Mouse (Mus musculus) forebrain, embryonic 15.5 days (tissue): ENCODE measurements around the gene Eef1e1. TPM values are rescaled to one million over a fixed set of nuclear protein-coding genes. Genes with fewer than 3 reads are reported as not detected.

ENCODE experiments used
- ATAC-seq: fragments of 200-750 bp; cut with Nextera tagmentation; replicated peaks from 2 replicates; pipeline ENCODE4 v1.8.0; 2017; ENCODE audit warnings: mild to moderate bottlenecking, moderate TSS enrichment, moderate library complexity
- H3K27ac ChIP-seq: fragments of 300-500 bp; sonication (generic); replicated peaks from 2 replicates; pipeline ENCODE4 v1.5.1; 2015; ENCODE audit warnings: mild to moderate bottlenecking, inconsistent platforms
- H3K27me3 ChIP-seq: fragments of 300-500 bp; sonication (generic); 2 replicates; pipeline ENCODE4 v1.6.1; 2015; ENCODE audit warnings: inconsistent platforms
- H3K36me3 ChIP-seq: fragments of 300-500 bp; sonication (generic); 2 replicates; pipeline ENCODE4 v1.6.1; 2015; ENCODE audit warnings: mild to moderate bottlenecking, inconsistent platforms
- H3K4me1 ChIP-seq: fragments of 300-500 bp; sonication (generic); 2 replicates; pipeline ENCODE4 v1.6.1; 2015; ENCODE audit warnings: inconsistent platforms
- H3K4me2 ChIP-seq: fragments of 300-500 bp; sonication (generic); replicated peaks from 2 replicates; pipeline ENCODE4 v1.6.1; 2015; ENCODE audit warnings: mild to moderate bottlenecking, inconsistent platforms
- H3K4me3 ChIP-seq: fragments of 300-500 bp; sonication (generic); 2 replicates; pipeline ENCODE4 v1.5.1; 2015; ENCODE audit warnings: mild to moderate bottlenecking, inconsistent platforms
- H3K9ac ChIP-seq: fragments of 300-500 bp; sonication (generic); replicated peaks from 2 replicates; pipeline ENCODE4 v1.6.1; 2015; ENCODE audit warnings: mild to moderate bottlenecking, inconsistent platforms
- H3K9me3 ChIP-seq: fragments of 300-500 bp; sonication (generic); 2 replicates; pipeline ENCODE4 v1.6.1; 2016; ENCODE audit warnings: inconsistent platforms
- WGBS: fragments of 180-500 bp; shearing (Covaris S2); methylation state at CpG from one replicate; pipeline ENCODE4 v1.1.7; 2015; ENCODE audit warnings: mixed read lengths; 5-methylcytosine and 5-hydroxymethylcytosine counted together
- polyA plus RNA-seq: library from polyadenylated mRNA; unstranded; fragments of >200 nt; fragmentation: Nextera tagmentation; extraction: Ambion mirVana; gene quantifications from 2 replicates; pipeline ENCODE4 v1.2.1, GENCODE M21; 2015

The Eef1e1 gene
- polyA plus RNA-seq, 1 experiment from 2014 or later: 84.8 TPM

GRCm38 (mm10) chr13:38649069-38649468 is 9.8 kb downstream of the Eef1e1 start:
- 94% methylated on average over 4 of the region's 4 CpGs for WGBS

GRCm38 (mm10) chr13:38641414-38641813 is 17.4 kb downstream of the Eef1e1 start:
- Histone ChIP-seq H3K4me2 (no peak overlapping the region), H3K27ac (no peak overlapping the region), H3K9me3 (no peaks in the 10 kb centered on the region), H3K9ac (no peak overlapping the region), H3K36me3 (peaks cover 30% of the 10 kb centered on the region), H3K4me1 (no peaks in the 10 kb centered on the region), H3K27me3 (no peaks in the 10 kb centered on the region), H3K4me3 (no peak overlapping the region)
- ATAC-seq: no peak
- 97% methylated on average over 5 of the region's 5 CpGs for WGBS

More at GRCm38 (mm10) chr13:38649069-38649468, 9.8 kb downstream of the Eef1e1 start:
- no peaks in the 10 kb centered on the region for H3K9me3 ChIP-seq
- H3K36me3 ChIP-seq: peaks cover 87% of the 10 kb centered on the region
- H3K4me3 ChIP-seq: no peak overlapping the region
- no peak overlapping the region for H3K27ac ChIP-seq
- H3K4me1 ChIP-seq: no peaks in the 10 kb centered on the region
- no peak overlapping the region for H3K9ac ChIP-seq
- H3K27me3 ChIP-seq: no peaks in the 10 kb centered on the region
- no peak for ATAC-seq
- H3K4me2 ChIP-seq: no peak overlapping the region

- Histone ChIP-seq H3K9me3 (no peaks in the 10 kb centered on the region), H3K27ac (no peak overlapping the region), H3K4me2 (no peak overlapping the region), H3K4me1 (no peaks in the 10 kb centered on the region), H3K9ac (no peak overlapping the region), H3K36me3 (peaks cover 27% of the 10 kb centered on the region), H3K27me3 (no peaks in the 10 kb centered on the region), H3K4me3 (no peak overlapping the region)
- no peak for ATAC-seq
- 87% methylated on average over 5 of the region's 5 CpGs for WGBS
Observed at GRCm38 (mm10) chr13:38640961-38641360, 17.9 kb downstream of the Eef1e1 start.

GRCm38 (mm10) chr13:38638694-38639093 is 20.2 kb downstream of the Eef1e1 start:
- H3K27me3 ChIP-seq: no peaks in the 10 kb centered on the region
- H3K4me1 ChIP-seq: peaks cover 10% of the 10 kb centered on the region
- peaks cover 9% of the 10 kb centered on the region for H3K36me3 ChIP-seq
- no peak overlapping the region for H3K4me3 ChIP-seq
- WGBS: 82% methylated on average over 11 of the region's 11 CpGs
- H3K9me3 ChIP-seq: no peaks in the 10 kb centered on the region
- no peak overlapping the region for H3K9ac ChIP-seq
- ATAC-seq: no peak
- H3K27ac ChIP-seq: no peak overlapping the region
- H3K4me2 ChIP-seq: no peak overlapping the region

- H3K36me3 ChIP-seq: peaks cover 4% of the 10 kb centered on the region; the same call in 1 of the 2 replicates
- no peaks in the 10 kb centered on the region for H3K27me3 ChIP-seq
- peak; percentile 98 for ATAC-seq
- under 1% methylated on average over 44 of the region's 44 CpGs for WGBS
- peak within 1 kb of the TSS; percentile 59 for H3K4me2 ChIP-seq
- peaks cover 10% of the 10 kb centered on the region for H3K4me1 ChIP-seq
- peak within 1 kb of the TSS; percentile 64 for H3K9ac ChIP-seq
- H3K4me3 ChIP-seq: peak within 1 kb of the TSS; percentile 71
- no peaks in the 10 kb centered on the region for H3K9me3 ChIP-seq
- peak within 1 kb of the TSS; percentile 76 for H3K27ac ChIP-seq
Observed at GRCm38 (mm10) chr13:38634800-38635269, 24.0 kb downstream of the Eef1e1 start, which contains the start of gene Bloc1s5. Bloc1s5 (minus strand) TSS chr13:38635109.

- WGBS: under 1% methylated on average over 19 of the region's 19 CpGs
- peak; percentile 83 for ATAC-seq
- Histone ChIP-seq H3K4me1 (peaks cover 10% of the 10 kb centered on the region), H3K9me3 (no peaks in the 10 kb centered on the region), H3K27ac (peak overlapping the region; percentile 76), H3K9ac (peak overlapping the region; percentile 64), H3K27me3 (no peaks in the 10 kb centered on the region), H3K36me3 (peaks cover 4% of the 10 kb centered on the region; the same call in 1 of the 2 replicates), H3K4me3 (peak overlapping the region; percentile 71), H3K4me2 (peak overlapping the region; percentile 59)
Observed at GRCm38 (mm10) chr13:38634256-38634799, 24.5 kb downstream of the Eef1e1 start.

- no peak overlapping the region for H3K27ac ChIP-seq
- H3K4me3 ChIP-seq: peak overlapping the region; percentile 71; the same call in 1 of the 2 replicates
- 95% methylated on average over 6 of the region's 6 CpGs for WGBS
- no peaks in the 10 kb centered on the region for H3K9me3 ChIP-seq
- no peak for ATAC-seq
- no peak overlapping the region for H3K4me2 ChIP-seq
- peaks cover 10% of the 10 kb centered on the region for H3K4me1 ChIP-seq
- H3K27me3 ChIP-seq: no peaks in the 10 kb centered on the region
- peaks cover 4% of the 10 kb centered on the region; the same call in 1 of the 2 replicates for H3K36me3 ChIP-seq
- H3K9ac ChIP-seq: no peak overlapping the region
Observed at GRCm38 (mm10) chr13:38633287-38634000, 25.4 kb downstream of the Eef1e1 start.

GRCm38 (mm10) chr13:38632556-38632955 is 26.3 kb downstream of the Eef1e1 start:
- whole genome bisulfite sequencing: 90% methylated on average over 6 of the region's 6 CpGs
- Histone ChIP-seq H3K4me2 (no peak overlapping the region), H3K4me1 (peaks cover 10% of the 10 kb centered on the region), H3K9ac (no peak overlapping the region), H3K36me3 (peaks cover 4% of the 10 kb centered on the region; the same call in 1 of the 2 replicates), H3K4me3 (no peak overlapping the region), H3K27me3 (no peaks in the 10 kb centered on the region), H3K27ac (no peak overlapping the region), H3K9me3 (no peaks in the 10 kb centered on the region)
- ATAC-seq: no peak

- peaks cover 4% of the 10 kb centered on the region; the same call in 1 of the 2 replicates for H3K36me3 ChIP-seq
- H3K4me1 ChIP-seq: peaks cover 9% of the 10 kb centered on the region; the same call in 1 of the 2 replicates
- 18% methylated on average over 6 of the region's 6 CpGs for WGBS
- no peaks in the 10 kb centered on the region for H3K27me3 ChIP-seq
- H3K27ac ChIP-seq: no peak overlapping the region
- no peak overlapping the region for H3K4me2 ChIP-seq
- no peak overlapping the region for H3K9ac ChIP-seq
- no peak overlapping the region for H3K4me3 ChIP-seq
- peak; percentile 55; the same call in 1 of the 2 replicates for ATAC-seq
- H3K9me3 ChIP-seq: no peaks in the 10 kb centered on the region
Observed at GRCm38 (mm10) chr13:38626229-38626525, 32.7 kb downstream of the Eef1e1 start.

GRCm38 (mm10) chr13:38625492-38626228 is 33.2 kb downstream of the Eef1e1 start:
- H3K27ac ChIP-seq: no peak overlapping the region
- peaks cover 4% of the 10 kb centered on the region; the same call in 1 of the 2 replicates for H3K36me3 ChIP-seq
- H3K27me3 ChIP-seq: no peaks in the 10 kb centered on the region
- H3K9ac ChIP-seq: no peak overlapping the region
- H3K4me1 ChIP-seq: peaks cover 9% of the 10 kb centered on the region; the same call in 1 of the 2 replicates
- no peak overlapping the region for H3K4me2 ChIP-seq
- 15% methylated on average over 5 of the region's 5 CpGs for WGBS
- H3K4me3 ChIP-seq: no peak overlapping the region
- 0 out of 2 replicates have a peak, but pooled peaks have one; percentile 51 for ATAC-seq
- no peaks in the 10 kb centered on the region for H3K9me3 ChIP-seq

- WGBS: 76% methylated on average over 8 of the region's 8 CpGs
- H3K4me3 ChIP-seq: no peak overlapping the region
- H3K36me3 ChIP-seq: no peaks in the 10 kb centered on the region
- peaks cover 9% of the 10 kb centered on the region; the same call in 1 of the 2 replicates for H3K4me1 ChIP-seq
- H3K4me2 ChIP-seq: no peak overlapping the region
- no peaks in the 10 kb centered on the region for H3K27me3 ChIP-seq
- no peaks in the 10 kb centered on the region for H3K9me3 ChIP-seq
- H3K27ac ChIP-seq: no peak overlapping the region
- H3K9ac ChIP-seq: no peak overlapping the region
- ATAC-seq: no peak
Observed at GRCm38 (mm10) chr13:38624292-38624902, 34.5 kb downstream of the Eef1e1 start.
